Mouse (Mus musculus): ENCODE measurements around the gene Trim24. TPM values are rescaled to one million over a fixed set of nuclear protein-coding genes. Genes with fewer than 3 reads are reported as not detected.

Gene Trim24
- total and polyA plus RNA-seq, 2 experiments from 2014 or later = 14.7 to 58.0 TPM

- no peaks in the 10 kb centered on the region for H3K9me3 ChIP-seq (ENCODE audit: low read length)
- WGBS = 10% methylated on average over 6 of the region's 6 CpGs
- H3K27ac ChIP-seq (ENCODE audit: low read depth, low read length) = no peak overlapping the region
- ATAC-seq (ENCODE audit: low FRiP score) (no peak), DNase-seq (ENCODE audit: low spot score) (peak; percentile 87)
- no peaks in the 10 kb centered on the region for H3K4me1 ChIP-seq (ENCODE audit: insufficient read depth, low read length)
- peak; percentile 86 for TF ChIP-seq CTCF (IDR thresholded peaks at IDR 0.05)
- H3K4me3 ChIP-seq (ENCODE audit: low read depth, low read length) = no peak overlapping the region
- no peaks in the 10 kb centered on the region for H3K27me3 ChIP-seq (ENCODE audit: insufficient read depth, low read length)
- no peak overlapping the region for H3K9ac ChIP-seq (replicated peaks; ENCODE audit: low read length, poor library complexity, severe bottlenecking)
- H3K36me3 ChIP-seq (ENCODE audit: insufficient read depth, low read length) = no peaks in the 10 kb centered on the region
- H3K4me2 ChIP-seq (ENCODE audit: low read depth, low read length, poor library complexity, severe bottlenecking) = no peak overlapping the region
Observed at GRCm38 (mm10) chr6:38007459-38007858, 136.8 kb downstream of the Trim24 start.

GRCm38 (mm10) chr6:38012829-38013228 lies 142.2 kb downstream of the Trim24 start:
- 70% methylated on average over 2 of the region's 2 CpGs for WGBS
- H3K27me3 ChIP-seq (ENCODE audit: insufficient read depth, low read length) = no peaks in the 10 kb centered on the region
- H3K27ac ChIP-seq (ENCODE audit: low read depth, low read length) = no peak overlapping the region
- no peak for ATAC-seq (ENCODE audit: low FRiP score)
- no peaks in the 10 kb centered on the region for H3K36me3 ChIP-seq (ENCODE audit: insufficient read depth, low read length)
- H3K4me2 ChIP-seq (ENCODE audit: low read depth, low read length, poor library complexity, severe bottlenecking) = no peak overlapping the region
- no peak overlapping the region for H3K4me3 ChIP-seq (ENCODE audit: low read depth, low read length)
- H3K9ac ChIP-seq (replicated peaks; ENCODE audit: low read length, poor library complexity, severe bottlenecking) = no peak overlapping the region
- no peak for DNase-seq (ENCODE audit: low spot score)
- TF ChIP-seq CTCF (IDR thresholded peaks at IDR 0.05) = no peak
- no peaks in the 10 kb centered on the region for H3K4me1 ChIP-seq (ENCODE audit: insufficient read depth, low read length)
- no peaks in the 10 kb centered on the region for H3K9me3 ChIP-seq (ENCODE audit: low read length)

Other genes starting within 250 kb of the Trim24 start
- 0.28 and 0.99 TPM in 2 replicates for gene Svopl, start 176.2 kb downstream of the Trim24 start, total RNA-seq (2014; rRNA removed)
- 0.33 and 0.51 TPM in 2 replicates for gene Svopl, start 176.2 kb downstream of the Trim24 start, polyA plus RNA-seq (2015; fragmentation: Nextera tagmentation; extraction: Ambion mirVana)
- not detected in 2 replicates for gene Tmem213, start 238.4 kb downstream of the Trim24 start, total RNA-seq (2014; rRNA removed)
- 0.26 TPM in 1 of 2 replicates, not detected in the other for gene Tmem213, start 238.4 kb downstream of the Trim24 start, polyA plus RNA-seq (2015; fragmentation: Nextera tagmentation; extraction: Ambion mirVana)